Mouse (Mus musculus) CH12.LX (cell line): Measurements from ENCODE around the gene Cltc.

Experiments used
- CTCF ChIP-seq, 2 experiments: IDR thresholded peaks in 1 of 2; conservative IDR thresholded peaks in 1 of 2; 2 replicates each; pipeline ENCODE4 v1.5.1; 2011 to 2012; ENCODE audit warnings: low read depth in 2 of 2, low read length in 2 of 2, improper control_type of control experiment in 1 of 2, inconsistent platforms in 1 of 2, mild to moderate bottlenecking in 1 of 2, moderate library complexity in 1 of 2
- ETS1 ChIP-seq: conservative IDR thresholded peaks from 2 replicates; pipeline ENCODE4 v1.6.1; 2012; ENCODE audit warnings: low read depth, mild to moderate bottlenecking, inconsistent platforms, low read length, improper control_type of control experiment, moderate library complexity
- HCFC1 ChIP-seq: IDR thresholded peaks from 2 replicates; pipeline ENCODE4 v1.6.1; 2012; ENCODE audit warnings: low read depth, mild to moderate bottlenecking, inconsistent platforms, low read length, improper control_type of control experiment
- NELFE ChIP-seq: IDR thresholded peaks from 2 replicates; pipeline ENCODE4 v1.6.1; 2011; ENCODE audit warnings: low read depth, low read length, improper control_type of control experiment
- POLR2A ChIP-seq: IDR thresholded peaks from 2 replicates; pipeline ENCODE4 v1.6.1; 2011; ENCODE audit warnings: low read depth, mild to moderate bottlenecking, improper control_type of control experiment, low read length
- USF1 ChIP-seq: IDR thresholded peaks from 2 replicates; pipeline ENCODE4 v1.6.1; 2014; ENCODE audit warnings: low read depth, mild to moderate bottlenecking, inconsistent platforms, low read length, improper control_type of control experiment

DNA sequence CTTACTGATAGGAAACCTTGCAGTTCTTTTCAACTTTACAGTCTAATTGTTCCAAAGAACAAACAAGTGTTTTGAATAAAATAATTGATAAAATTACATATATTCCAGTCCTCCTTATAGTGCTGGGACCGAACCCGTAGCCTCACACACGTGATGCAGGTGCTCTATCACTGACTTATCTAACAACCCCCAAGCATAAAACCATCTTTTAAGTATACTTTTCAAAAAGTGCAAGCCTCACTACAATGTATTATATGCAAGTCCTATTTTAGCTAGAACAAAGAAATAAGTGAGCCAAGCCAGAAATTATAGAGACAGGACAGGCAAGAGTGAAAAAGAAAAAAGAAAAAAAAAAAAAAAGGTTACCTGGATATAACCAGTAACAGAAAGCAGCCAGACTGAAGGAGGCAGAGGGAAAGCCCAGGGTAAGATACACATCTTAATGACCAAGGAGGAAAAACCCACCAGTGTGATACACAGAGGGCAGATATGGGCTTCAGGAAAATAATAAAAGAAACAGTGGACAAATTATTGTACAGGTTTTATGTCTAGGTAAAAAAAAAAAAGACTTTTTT lies 110.4 kb downstream of the Cltc start:
- no peak for TF ChIP-seq POLR2A
- no peak for TF ChIP-seq NELFE
- TF ChIP-seq CTCF (conservative IDR thresholded peaks at IDR 0.05 in 1 of 2, IDR thresholded peaks at IDR 0.05 in 1 of 2; ENCODE audit: low read depth in 2 of 2, low read length in 2 of 2): no peak
- TF ChIP-seq ETS1: 0 out of 2 replicates have a peak, but pooled peaks have one; percentile 25
- no peak for TF ChIP-seq USF1
- TF ChIP-seq HCFC1: no peak
